Mouse (Mus musculus): ENCODE results near the gene Otulinl. TPM values are rescaled to one million over a fixed set of nuclear protein-coding genes. Genes with fewer than 3 reads are reported as not detected.

The Otulinl gene
- polyA plus RNA-seq, 1 experiment, result 6.7 TPM

DNA sequence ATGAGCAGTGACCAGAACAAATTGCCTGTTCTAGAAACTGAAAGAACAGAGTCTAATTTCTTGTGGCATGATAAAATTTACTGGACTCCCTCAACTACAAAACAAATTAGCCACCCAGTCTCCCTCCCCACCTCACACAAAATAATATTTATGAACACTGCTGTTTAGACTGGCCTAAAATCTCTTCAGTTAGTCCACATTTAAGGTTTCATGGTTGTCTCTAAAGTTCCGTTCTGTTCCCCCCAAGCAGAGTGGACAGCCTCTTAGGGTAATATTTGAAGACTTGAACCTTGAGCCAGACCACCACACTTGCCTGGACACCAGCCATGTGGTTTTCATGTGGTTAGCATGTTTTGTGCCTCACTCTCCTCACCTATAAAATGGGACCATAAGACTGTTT, 1.8 kb upstream of the Otulinl start:
- no peak for DNase-seq (ENCODE audit: low read depth, low spot score)
- 88% methylated on average over 1 of the region's 1 CpGs for WGBS

DNA sequence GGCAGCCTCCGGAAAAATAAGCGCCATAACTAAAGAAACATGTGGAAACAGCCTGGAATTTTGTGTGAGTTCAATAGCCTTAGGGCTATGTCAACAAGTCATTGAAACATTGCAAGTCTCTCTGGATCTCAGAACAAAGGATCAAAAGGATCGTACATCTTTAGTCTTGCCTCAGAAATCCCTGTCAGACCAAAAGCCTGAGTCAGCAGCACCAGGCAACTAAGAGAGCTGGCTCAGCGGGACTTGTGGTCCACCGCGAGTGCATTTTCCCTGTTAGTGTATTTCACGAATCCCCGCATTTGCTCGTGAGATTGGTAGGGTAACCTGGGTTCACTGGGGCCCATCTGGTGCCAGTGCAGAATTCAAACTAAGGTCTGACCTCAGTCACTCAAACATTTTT, 1.2 kb upstream of the Otulinl start:
- 56% methylated on average over 9 of the region's 9 CpGs for WGBS
- DNase-seq (ENCODE audit: low read depth, low spot score), result no peak

DNA sequence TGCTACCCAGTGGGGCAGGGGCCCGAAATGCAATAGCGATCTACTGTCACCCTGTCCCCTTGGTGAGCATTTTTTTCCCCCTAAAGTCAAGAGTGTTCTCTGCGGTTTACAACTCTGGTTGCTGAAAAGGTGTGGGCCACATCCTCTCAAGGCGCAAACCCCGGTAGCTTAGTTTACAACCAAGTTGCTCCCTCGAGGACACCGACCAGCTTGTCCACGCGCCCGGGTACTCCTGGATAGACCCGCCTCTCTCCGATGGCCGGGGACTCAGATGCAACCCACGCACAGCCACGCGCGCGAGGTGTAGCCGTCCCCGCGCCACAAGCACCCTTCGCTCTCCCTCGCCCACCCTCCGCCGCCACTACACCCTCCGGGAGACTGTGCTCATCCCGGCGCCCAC, 382 bp downstream of the Otulinl start:
- WGBS, result 2% methylated on average over 28 of the region's 28 CpGs
- no peak for DNase-seq (ENCODE audit: low read depth, low spot score)

DNA sequence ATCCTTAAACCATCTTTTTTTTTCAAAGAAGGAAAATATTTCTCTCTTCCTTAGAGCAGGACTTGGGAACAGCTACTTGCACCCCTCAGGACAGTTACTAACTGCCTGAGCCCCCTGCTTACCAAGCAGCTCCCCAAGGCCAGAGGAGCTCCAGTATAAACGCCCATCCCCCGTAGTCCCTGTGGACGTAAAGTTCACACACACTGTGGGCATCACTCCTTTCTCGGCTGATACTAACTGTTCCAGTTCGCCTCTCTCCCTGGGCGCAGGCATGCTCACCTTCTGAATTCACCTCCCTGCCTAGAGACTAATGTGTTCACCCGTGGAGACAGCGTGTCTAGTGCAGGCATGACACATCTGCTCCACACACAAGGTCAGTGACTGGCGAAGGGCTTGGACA, 2.9 kb downstream of the Otulinl start:
- WGBS, result 72% methylated on average over 9 of the region's 9 CpGs
- DNase-seq (ENCODE audit: low read depth, low spot score), result no peak

DNA sequence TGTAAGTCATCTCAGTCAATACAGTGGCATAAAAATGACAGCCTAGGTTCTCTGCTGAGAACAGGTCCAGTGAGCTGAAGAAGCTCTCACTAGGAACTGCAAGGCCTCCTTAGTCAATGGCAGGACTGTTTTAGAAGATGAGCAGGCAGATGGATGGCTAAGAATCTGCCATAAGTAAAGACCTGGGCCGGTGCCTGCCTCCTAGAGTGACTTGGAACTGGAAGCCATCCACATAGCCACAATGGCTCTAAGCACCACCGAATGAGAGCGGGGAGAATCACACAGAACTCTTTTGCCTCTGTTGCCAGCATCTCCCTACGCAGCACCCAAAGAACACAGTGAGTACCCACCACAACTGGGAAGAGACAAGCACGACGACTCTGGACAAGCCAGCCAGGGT, 3.6 kb downstream of the Otulinl start:
- 86% methylated on average over 6 of the region's 6 CpGs for WGBS
- DNase-seq (ENCODE audit: low read depth, low spot score), result no peak

DNA sequence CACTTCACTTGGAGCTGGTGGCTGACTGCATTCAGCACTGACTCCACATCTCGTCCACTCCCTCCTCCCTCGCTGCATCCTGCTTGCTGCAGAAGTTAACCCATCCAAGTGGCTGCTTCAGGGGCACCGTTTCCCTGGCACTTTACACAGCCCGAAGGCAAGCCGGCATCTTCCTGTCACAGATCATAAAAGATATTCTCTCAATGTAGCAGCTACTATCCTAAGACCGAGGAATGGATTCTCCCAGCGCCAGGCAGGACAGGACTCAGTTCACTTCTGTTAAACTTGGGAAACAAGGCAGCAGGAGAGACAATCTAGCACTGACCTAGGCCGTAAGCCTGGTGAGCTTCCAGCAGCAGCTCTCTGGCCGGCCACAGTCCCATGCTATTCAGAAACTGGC, 5.2 kb downstream of the Otulinl start:
- 53% methylated on average over 9 of the region's 9 CpGs for WGBS
- no peak for DNase-seq (ENCODE audit: low read depth, low spot score)

DNA sequence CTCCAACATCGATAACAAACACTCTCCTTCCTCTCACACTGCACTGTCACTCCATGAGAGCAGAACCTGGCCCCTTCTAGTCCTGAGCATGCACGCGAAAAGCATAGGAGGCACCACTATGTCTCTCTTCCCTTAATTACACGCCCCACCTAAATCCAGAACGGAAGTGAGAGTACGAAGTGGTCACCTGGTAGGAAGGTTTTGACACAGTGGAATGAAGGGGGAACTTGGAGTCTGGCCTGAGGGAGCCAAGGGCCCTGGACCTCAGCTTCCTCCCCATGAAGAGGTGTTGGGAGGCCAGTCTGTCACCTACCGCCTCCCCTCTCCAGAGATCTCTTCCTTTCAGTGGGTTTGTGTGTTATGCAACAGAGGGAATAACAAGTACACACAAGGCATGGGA, 6.3 kb downstream of the Otulinl start:
- DNase-seq (ENCODE audit: low read depth, low spot score), result no peak
- 77% methylated on average over 7 of the region's 7 CpGs for WGBS

DNA sequence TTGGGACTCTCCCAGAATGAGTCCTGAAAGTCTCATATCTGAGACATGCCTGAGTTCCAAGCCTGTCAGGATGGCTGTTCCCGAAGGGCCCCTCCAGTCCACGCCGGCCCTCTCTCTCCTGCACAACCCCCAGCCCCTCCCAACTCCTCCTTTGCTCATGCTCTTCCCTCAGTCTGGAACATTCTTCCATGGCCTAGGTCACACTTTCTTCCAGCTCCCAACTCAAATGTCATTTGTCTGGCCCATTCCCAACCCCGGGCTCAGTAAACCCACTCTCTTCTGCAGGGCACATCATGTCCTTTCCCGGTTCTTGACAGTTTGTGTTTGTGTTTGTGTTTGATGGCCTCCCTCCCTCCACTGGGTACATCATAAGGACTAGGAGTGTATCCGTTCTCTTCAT, 7.3 kb downstream of the Otulinl start:
- 76% methylated on average over 6 of the region's 6 CpGs for WGBS
- DNase-seq (ENCODE audit: low read depth, low spot score), result no peak

DNA sequence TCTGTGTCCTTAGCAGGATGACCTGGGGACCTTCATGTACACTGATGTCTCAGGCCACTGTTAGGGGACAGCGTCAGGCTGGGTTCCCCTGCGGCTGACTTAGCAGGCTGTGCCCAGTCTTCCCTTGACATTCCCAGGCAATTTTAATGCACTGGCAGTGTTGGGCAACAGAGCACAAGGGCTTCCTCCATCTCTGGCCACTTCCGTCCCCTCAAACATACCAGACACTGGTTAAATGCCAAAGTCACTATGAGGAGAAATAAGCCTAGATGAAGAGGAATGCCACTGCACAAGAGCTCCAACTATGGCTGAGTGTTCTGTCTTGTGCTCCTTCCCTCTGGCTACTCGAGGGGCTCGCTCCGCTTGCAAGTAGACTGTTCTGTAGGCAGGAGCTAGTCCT, 8.2 kb downstream of the Otulinl start:
- DNase-seq (ENCODE audit: low read depth, low spot score), result no peak
- 82% methylated on average over 6 of the region's 6 CpGs for WGBS

DNA sequence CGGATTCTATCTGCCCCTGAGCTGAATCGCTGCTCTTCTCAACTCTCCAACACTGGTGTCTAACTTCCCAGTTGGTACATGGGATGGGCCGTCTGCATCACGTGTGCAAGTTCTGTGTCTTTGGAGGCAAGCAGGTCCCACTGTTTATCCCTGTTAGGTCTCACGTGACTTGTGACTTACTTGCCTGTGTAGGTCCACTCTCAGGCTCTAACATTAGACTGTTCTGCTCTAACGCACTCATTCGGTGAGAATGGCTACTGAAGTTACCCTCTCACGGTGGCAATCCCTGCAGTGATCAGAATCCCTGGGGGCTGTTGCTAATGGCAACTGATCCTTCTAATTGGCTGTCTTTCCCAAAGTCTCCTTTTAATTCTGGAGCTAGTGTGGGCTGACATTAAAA, 9.1 kb downstream of the Otulinl start:
- no peak for DNase-seq (ENCODE audit: low read depth, low spot score)
- 74% methylated on average over 8 of the region's 8 CpGs for WGBS

DNA sequence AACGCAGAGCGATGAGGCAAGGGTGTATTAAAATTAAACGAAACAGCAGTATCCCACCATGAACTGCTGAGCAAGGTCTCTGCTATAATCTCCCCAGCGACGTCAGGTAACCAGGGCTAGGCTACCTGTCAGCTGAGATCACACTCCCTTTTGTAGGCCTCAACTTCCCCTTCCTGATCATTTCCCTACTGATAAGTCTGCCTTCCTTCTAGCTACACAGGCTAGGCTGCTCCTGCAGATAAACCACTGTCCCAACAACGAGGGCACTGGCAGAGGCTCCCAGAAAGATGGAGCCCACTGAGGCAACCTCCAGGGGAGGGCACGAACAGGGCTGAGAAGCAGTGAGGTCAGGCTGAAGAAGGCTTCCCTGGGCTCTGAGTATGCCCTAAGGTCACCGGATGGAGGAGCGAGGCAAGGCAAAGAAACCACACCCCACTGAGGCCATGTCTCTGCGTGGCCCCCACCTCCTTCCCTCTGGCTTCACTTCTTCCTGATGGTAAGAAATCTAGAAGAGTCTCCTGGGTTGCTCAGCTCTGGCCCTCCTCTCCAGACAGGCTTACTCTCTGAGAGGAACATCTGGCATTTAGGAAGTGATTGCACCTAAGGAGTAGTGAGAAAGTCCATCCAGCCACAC, 9.7 kb downstream of the Otulinl start:
- no peak for DNase-seq (ENCODE audit: low read depth, low spot score)
- WGBS, result 77% methylated on average over 10 of the region's 10 CpGs

DNA sequence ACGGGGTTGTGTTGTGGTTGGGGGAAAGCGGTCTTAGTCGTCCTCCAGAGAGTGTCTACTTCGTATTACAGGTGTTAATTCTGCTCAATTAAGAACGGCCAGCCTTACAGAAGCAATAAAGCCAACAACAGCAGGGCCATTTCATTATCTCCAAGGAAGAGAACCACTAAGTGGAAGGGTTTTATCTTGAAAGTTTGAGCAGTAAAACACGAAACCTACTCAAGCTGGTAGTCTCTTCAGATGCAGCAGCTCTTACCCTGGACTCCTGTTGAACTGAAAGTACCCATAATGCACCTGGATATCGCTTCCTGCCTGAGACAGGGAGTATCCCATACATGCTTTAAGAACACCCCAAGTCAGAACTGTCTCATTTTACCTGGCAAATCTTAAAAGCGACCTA, 10.7 kb downstream of the Otulinl start:
- no peak for DNase-seq (ENCODE audit: low read depth, low spot score)
- WGBS, result 69% methylated on average over 8 of the region's 8 CpGs

DNA sequence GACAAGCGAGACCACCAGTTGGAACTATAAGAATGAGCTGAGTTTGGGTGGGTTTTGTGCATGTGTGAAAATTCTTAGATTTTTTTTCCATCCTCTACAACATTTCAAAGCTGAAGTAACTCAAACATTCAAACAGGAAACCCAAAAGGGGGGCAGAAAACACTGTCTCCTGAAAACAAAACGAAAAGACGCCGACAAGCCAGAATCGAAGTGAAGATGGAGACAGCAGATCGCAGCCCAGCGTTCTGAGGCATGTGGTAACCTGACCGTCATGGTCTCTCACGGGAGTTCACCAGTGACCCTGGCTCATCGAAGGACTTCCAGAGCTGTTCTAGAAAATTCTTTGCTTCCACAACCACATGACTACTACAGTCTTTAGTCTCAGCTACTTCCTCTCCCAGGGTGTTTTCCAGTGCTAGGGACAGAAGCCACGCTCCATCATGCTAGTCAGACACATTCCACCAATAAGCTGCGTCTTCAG, 11.4 kb downstream of the Otulinl start:
- WGBS, result 78% methylated on average over 12 of the region's 12 CpGs
- no peak for DNase-seq (ENCODE audit: low read depth, low spot score)

DNA sequence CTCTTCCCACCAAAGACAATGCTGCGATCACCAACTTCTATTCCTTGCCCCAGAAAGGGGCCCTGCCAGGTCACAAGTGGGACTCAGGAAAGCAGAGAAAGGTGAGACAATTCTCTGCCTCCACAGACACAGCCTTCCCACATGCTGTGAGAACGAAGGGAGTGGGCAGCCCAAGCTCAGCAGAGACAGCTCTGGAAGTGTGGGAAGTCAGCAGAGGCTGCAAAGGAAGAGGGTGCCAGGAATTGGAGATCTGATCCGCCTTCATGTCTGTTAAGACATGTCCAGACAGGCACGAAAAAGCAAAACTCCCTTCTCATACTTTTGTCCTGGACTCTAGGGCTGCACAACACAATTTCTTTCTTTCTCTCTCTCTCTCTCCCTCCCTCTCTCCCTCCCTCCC, 12.1 kb downstream of the Otulinl start:
- no peak for DNase-seq (ENCODE audit: low read depth, low spot score)
- 71% methylated on average over 4 of the region's 4 CpGs for WGBS

DNA sequence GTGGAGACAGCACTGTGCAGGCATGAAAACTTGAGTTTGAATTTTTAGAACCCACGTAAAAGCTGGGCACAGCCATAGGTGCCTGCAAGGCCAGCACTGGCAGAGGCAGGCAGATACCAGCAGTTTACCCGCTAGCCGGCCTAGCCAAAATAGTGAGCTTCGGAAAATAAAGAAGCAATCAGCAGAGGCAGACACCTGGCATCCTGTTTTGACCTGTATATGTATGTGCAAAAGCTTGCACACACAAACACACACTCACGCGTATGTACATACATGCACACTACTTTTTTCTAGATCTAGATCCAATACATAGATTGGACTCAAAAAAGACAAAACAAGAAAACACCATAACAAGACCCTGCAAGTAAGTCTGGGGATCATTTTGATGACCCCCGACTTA, 12.8 kb downstream of the Otulinl start:
- DNase-seq (ENCODE audit: low read depth, low spot score), result no peak
- WGBS, result 83% methylated on average over 7 of the region's 7 CpGs

DNA sequence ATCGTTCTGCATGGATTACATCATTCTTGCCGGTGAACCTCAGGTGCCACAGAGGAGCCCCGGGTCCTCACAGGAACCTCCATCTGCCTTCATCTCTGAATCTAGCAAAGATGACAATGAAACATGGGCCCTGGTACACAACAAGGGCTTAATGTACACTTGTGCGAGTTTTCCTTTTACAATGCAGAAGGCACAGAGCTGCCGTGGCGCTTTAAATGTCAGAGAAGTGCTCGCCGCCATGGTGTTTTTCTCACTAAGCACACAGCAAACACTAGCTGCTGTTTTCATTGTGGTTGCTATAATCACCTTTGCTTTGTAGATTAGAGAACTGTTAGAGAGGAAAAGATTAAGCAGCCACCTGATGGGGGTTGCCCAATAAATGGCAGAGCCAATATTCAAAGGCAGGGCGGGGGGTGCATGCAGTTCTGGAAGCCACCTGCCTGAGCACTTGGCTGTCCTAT, 13.3 kb downstream of the Otulinl start:
- 57% methylated on average over 9 of the region's 9 CpGs for WGBS
- no peak for DNase-seq (ENCODE audit: low read depth, low spot score)

DNA sequence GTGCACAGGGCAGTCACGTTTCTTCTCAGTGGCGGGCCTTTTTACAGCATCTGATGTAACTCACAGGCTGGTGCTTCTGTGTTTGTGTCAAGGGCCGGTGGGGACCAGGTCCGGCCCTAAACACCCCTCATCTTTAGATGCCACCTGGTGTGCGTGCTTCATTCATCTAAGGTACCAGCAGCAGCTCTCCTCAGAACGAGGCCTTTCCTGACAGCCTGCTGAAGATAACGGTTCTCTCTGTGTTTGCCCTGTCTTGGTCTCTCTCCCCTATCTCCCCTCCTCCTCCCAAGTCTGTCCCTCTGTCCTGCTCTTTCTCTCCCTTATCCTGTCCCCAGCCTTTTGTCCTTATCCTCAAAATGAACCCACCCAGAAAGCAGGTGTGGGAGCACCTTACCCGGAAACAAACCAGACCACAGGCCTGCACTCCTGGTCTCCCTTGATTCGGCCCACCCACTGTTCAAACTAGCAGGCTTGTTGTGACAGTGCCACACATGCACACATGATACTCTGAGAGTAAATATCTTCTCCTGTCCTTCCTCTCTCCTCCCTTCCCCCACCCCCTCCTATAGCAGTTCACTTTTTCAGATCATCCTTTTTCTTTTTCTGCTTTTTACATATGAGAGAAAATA, 14.4 kb downstream of the Otulinl start:
- DNase-seq (ENCODE audit: low read depth, low spot score), result no peak
- WGBS, result 68% methylated on average over 9 of the region's 9 CpGs

DNA sequence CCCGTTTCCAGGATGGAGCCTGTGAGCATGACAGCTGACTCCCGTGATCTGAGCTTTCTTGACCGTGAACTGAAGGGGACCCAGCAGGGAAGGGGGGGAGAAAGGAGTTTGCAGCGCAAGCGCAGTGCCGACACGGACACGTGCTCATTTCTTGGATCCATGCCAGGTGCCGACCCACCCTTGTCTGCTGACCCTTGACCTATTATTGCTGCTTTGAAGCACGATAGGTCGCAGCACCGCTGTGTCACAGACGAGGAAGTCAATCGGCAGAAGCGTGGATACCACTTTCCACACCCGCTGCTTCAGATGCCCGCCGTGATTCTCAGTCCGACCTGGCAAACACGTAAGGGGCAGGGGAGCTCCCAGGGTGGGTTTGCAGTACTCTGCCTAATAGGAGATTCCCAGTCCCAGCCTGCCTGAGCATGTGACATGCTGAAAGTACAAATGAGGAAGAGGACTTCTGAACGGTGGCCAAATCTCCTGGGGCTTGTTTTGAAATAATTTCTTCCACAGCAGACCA, 15.9 kb downstream of the Otulinl start:
- DNase-seq (ENCODE audit: low read depth, low spot score), result no peak
- WGBS, result 31% methylated on average over 21 of the region's 21 CpGs

DNA sequence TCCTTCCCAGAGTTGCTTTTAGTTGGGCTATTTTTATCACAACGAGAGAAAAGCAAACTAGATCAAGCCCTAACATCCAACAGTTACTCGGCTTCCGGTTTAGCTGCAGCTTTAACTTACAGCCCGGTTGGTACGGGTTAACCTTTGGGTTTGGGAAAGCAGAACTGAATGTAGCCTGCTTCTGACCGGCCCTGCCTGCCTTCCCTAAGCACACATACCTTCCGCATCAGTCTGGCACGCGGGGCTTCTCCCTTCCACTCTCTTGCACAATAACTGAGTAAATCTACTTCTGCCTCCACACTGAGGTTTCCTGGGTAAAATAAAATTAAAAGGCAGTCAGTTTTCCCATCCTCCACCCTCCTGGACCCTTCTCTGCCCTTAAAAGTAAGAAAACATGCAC, 17.3 kb downstream of the Otulinl start:
- no peak for DNase-seq (ENCODE audit: low read depth, low spot score)
- WGBS, result 85% methylated on average over 9 of the region's 9 CpGs

DNA sequence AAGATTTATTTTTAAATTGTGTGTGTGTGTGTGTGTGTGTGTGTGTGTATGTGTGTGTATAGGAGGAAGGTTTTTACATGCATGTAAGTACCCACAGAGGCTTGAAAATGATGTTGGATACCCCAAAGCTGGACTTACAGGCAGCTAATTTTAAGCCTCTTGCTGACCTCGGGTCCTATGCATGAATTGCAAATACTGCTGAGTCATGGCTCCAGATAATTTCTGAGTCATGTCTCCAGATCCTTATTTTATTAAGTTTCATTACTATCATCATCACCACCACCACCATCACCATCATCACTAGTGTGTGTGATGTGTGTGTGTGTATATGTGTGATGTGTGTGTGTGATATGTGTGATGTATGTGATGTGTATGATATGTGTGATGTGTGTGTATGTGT, 18.7 kb downstream of the Otulinl start:
- 27% methylated on average over 1 of the region's 1 CpGs for WGBS
- no peak for DNase-seq (ENCODE audit: low read depth, low spot score)

DNA sequence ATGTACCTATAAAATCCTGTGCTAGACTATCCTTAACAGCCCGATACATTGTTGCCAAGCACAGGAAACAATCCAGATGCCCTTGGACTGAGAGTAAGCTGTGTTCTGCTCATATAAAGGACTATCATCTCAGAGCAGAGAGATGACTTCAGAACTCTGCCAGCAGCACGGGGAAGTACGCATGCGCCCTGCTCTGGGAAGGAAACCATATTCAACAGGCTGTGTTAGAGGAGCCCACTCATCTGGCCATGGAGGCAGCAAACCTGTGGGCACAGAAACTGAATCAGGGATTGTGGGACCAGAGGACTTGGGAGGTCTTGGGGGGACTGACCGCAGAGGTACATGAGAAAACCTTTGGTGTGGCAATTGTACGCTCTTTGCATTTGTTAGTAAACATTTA, 19.7 kb downstream of the Otulinl start:
- DNase-seq (ENCODE audit: low read depth, low spot score), result no peak
- WGBS, result 77% methylated on average over 6 of the region's 6 CpGs

All from large intestine, adult 2 months (tissue).